Mouse (Mus musculus) mouse embryonic stem cell (cell line): ENCODE measurements around the gene Vmn2r50.
"Not testable (repeated sequence)": the region's sequence is repeated elsewhere in the genome, so short reads cannot be mapped to it uniquely, and the experiment has no call there.

Experiments
- in situ Hi-C, 2 experiments: fragments of 300-500 bp; cut with MboI; formaldehyde crosslinking; loops; 1 replicate in 1 of 2; 3 replicates in 1 of 2; pipeline ENCODE4 v1.14.3; 2019 to 2020; ENCODE audit warnings: low sequenced_read_pairs in 2 of 2, low pct_unique_long_range_greater_than_20kb in 1 of 2, mixed read lengths in 1 of 2; ENCODE audit not compliant: unreplicated experiment in 1 of 2

The Vmn2r50 gene

DNA sequence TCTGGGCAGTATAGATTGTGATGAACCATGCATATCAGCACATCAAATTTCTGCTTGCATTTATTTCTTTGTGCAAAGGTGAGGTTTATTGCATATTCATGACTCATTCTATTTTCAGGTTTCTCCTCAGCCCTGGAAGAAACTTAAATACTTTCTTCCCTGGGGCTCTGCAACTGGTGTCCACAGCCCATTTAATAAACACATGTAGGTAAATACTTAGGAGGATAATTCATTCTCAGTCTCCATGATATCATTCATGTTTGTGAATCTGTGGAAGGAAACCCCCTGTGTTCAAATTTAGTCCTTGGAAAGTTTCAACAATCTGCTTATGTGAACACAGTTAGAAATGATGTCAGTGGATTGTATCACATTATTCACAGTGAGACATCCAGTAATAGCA, at the start of gene Vmn2r50:
Vmn2r50 (minus strand) TSS at position 101 of the 400 bp plus-strand sequence.
- in situ Hi-C loops = not testable (repeated sequence)

GRCm38 (mm10) chr7:9992157-9992556, 60.9 kb downstream of the Vmn2r50 start, which contains the start of gene Vmn2r49:
TSS of gene Vmn2r49 (minus strand) at chr7:9992257.
- in situ Hi-C loops = not testable (repeated sequence)
